Mouse (Mus musculus) right cerebral cortex, postnatal 10 days (tissue): ENCODE data around the gene Pou6f2.

ENCODE experiments used
- DNase-seq, 2 experiments: peaks; one replicate each; pipeline ENCODE4 v3.0.0; 2021; ENCODE audit warnings: low spot score in 2 of 2

Pou6f2 gene

DNA sequence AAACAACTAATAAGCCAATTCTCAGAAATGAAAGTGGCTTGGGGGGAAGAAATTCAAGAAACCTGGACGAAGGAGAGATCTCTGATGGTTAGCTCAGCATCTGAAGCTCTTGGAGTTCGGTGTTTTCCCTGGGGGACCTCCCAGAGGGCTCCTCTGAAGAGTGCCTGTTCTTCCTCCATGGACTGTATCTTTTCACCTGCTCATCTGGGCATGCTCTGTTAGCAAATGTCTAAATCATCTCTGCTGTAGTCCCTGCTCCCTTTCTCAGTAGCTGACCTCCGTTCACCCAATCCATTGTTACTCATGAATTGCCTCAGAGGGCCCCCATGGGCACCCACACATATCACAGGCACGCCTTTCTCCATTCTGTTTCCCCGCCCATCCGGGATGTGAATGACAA, at the start of gene Pou6f2:
Gene Pou6f2, minus strand, starts transcription at position 101 of the 400 bp plus-strand sequence.
- no peak for DNase-seq

DNA sequence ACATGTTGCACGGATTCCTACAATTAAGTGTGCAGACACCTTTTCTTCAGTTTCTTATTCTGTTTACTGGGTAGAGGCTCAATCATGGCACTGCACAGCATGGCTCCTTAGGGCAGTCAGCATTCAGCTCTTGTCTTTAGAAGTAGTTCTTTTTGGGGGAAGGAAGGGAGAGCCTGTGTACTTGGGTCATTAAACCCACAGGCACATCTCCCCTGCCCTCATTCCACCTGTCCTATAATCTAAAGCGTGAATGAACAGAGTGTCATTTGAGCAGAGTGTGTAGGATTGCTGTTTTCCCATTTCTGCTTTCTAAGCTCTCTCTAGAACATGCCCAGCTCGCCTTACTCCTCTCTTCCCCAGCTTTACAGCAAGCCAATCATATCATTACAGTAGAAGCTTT, 42.4 kb upstream of the Pou6f2 start:
- DNase-seq = no peak

DNA sequence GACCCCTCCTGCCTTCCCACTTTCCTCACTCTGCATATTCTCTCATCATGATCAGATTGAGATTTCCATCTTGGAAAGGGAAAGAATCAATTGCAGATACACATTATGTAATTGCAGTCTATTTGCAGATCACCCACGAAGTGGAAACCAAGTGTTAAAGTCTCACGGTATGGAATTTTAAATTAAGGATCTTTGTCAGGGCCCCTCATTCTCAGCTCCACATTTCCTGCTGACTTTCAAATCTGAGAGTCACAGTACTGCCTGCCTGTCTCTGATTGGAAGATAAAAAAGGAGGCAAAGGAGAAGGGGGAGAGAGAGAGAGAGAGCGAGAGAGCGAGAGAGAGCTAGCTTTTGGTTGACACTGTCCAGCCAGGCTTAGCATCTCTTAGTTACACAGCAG, 9.8 kb downstream of the Pou6f2 start:
- no peak for DNase-seq

DNA sequence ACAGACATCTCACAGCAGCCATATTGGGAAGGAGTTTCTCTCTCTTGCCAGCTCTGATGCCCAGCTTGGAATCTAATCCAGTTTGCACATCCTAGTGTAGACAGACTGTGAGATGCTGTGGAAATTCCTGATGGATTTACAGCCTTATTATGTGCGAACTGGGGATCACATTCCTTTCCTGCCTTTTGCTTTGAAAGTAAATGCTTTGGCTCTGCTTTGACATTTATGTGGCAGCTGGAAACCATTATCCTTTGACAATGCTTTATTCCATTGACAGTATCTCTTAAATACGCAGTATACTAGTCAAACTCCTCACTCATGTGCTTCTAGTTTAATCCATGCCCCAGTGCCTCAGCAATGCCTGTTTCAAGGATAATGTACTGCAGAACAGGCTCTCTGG, 34.1 kb downstream of the Pou6f2 start:
- DNase-seq = no peak

DNA sequence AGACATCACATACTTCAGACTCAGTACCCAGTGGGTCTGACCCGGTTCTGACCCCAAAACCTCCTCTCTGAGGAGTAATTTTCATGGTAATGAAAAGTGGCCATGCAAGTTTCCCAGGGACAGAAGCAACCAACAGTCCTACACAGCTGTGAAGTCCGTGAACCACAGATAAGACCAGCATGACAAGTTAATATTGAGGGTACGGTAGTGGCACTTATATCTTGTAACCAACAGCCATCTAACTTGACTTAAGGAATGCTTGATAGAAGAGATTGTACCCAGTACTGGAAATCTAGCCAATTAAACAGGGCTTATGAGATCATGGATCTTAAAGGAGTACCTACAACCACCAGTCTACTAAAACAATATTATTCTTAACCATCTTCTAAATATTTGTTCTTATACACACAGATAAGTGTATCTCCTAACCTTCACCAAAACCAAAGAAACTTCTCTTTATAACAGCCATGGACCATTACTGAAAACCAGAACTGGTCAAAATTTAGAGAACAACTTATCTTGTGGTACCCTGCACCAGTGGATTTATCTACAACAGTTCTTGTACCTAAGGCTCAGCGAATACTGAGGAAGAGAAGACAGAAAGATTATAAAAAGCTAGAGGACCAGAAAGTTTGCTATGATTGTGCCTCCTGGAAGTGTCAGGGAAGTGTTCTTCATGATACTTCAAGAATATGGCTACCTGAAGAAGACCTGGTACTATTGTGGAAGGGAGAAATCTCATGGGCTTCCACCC, 52.7 kb downstream of the Pou6f2 start:
- no peak for DNase-seq

DNA sequence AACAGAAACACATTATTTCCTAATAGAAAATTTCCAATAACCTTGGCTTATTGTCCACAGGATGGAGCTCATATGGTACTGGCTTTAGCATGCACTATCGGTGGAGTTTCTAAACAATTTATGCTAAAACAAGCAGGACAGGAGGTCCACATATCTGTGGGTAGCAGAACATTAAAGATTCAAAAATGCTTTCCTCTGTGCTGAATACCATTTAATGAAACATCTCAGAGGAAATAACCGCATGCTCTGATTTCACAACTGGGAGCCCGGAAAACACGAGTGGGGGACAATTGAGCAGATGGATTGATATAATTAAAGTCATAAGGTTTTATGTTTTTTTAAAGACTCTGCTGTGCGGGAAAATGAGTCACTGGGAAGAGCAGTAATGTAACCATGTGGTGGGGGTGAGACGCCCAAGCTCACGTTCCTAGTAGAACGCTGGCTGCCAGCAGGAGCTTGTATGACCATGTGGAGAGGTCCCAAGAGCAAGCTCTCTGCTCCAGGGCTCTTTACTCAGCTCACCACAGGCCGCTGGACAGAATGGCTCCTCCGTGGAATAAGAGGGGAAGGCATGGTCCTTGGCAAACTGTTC, 58.5 kb downstream of the Pou6f2 start:
- peak in 1 of 2 experiments; percentile 25 for DNase-seq

DNA sequence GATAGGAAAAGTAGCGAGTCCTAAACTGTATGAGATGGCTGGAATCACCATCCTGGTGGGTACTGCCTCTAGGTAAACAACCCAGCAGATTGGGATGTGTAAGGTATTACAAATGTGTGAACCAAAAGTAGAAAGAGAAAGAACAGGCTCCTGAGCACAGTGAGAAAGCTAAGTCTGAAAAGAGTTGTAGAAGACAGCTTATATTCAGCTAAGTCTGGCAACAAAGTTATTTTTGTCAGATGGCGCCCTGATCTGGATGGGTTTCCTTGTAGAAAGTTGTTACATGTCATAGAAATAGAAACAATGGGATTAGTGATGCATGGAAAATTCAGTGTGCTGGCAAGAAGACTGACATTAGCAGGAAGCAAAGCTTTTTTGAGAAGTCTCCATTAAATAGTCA, 59.5 kb downstream of the Pou6f2 start:
- DNase-seq = peak; percentile 50 to 72

DNA sequence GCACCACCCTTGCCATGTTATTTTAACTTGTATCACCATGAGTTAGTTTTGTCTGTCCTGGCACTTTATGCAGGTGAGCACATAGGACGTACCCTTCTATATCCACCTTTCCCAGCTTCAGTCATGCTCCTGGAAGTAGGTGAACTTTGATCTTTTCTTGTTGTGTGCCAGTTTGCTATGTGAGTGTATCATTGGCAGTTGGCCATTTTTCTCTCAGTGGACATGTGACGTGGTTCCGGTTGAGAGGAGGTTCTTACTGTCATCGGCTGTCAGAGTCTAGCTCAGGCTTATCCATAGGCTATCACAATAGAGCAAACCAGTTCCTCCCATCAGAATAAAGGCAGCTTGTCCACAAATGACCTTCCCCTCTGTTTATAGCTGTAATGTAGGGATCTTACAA, 63.5 kb downstream of the Pou6f2 start:
- DNase-seq = no peak

DNA sequence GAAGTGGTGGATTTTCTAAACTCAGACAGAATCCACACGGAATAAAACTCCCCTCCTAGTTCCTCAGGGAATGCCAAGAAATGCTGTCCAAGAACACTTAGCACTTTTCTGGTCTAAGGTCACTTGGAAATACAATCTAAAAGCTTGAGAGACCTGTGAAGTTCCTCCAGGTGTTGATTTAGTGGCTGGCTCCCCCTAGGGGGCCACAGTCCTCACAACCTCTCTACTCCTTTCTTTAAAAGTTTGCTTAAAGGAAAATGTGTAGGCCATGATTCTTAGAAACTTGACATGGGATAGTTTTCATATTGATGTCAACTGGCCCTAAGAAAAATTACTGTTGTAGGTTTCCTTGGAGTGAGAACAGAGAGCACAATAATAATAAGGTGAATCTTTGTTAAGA, 64.9 kb downstream of the Pou6f2 start:
- no peak for DNase-seq

DNA sequence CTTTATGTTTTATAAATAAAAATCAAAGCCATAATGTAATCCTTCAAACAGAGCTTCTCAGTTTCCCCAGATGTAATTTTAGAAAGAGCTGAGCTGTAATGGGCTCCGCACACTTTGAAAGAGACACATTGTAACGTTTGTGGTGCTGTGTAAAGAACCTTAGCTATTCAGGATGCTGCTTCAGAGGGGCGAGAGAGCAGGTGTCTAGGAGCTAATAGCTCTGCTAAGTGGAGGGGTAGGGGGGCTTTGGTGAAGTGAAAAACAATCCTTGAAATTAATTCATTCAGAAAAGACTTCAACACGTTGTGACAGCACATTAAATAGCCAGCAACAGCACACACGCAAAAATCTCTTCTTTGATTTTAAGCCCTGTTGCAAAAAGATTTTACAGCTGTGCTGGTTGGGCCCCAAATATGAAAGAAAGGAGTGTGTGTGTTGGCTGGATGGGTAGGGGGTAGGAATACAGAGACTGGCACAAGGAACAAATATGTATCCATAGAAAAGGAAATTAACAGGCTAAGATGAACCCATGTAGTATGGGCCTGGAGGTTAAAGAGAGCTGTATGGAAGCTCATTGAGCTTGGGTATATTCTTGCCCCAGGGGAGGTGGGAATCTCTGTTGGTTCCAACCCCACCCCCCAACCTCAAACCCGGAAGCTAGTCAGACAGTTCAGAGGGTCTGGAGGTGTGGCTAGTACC, 73.4 kb downstream of the Pou6f2 start:
- DNase-seq = no peak

DNA sequence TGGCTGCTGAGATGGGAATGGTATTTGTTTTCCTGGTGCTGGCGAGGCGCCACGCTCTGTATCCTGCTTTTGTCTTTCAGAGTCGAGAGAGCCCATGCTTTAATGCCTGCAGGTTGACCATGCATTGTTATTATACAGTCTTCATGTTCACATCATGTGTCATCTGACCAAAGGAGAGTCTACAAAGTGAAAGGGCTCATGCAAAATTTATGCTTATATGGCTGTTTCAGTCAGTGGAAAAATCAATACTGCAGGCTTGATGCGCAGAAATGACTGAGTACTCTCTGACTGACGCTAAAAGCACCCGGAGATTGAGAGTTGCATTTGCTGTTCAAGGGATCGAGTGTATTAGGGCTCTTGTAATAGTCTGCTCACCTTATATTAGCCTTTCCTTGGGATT, 74.1 kb downstream of the Pou6f2 start:
- DNase-seq = peak in 1 of 2 experiments; percentile 24

DNA sequence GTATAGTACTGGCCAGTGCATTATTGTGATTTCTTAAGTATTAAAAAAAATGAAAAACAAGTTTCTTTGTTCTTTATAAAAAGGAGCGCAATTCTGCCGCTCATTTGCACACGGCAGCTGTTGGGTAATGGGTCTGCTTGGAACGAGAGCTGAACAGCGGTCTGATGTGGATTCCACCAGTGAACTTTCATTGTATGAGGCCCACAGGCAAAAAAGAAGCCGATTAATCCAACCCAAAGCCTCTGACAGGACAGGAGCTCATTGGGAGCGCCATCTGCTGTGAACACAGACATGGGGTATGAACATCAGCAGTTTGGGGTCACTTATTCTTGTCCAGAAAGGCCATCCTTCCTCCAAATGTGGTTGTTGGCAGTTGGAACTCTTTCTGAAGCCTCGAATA, 84.9 kb downstream of the Pou6f2 start:
- no peak for DNase-seq

DNA sequence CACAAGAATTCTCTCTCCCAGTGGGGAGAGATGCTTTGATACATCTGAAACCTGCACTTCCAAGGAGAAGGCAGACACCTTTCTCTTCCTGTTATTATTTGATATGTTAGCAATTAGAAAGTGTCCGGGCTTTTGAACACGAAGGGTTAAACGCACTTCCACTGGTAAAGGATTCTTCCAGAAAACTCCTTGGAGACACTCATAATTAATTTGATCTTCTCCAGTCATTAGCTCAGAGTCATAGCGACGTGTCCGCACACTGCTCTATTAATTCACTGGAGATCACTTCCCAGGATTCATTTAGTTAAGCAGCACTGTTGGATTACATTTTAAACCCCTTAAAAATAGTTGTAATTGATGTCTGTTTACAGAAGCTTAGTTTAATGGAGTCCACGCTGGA, 88.5 kb downstream of the Pou6f2 start:
- DNase-seq = no peak

DNA sequence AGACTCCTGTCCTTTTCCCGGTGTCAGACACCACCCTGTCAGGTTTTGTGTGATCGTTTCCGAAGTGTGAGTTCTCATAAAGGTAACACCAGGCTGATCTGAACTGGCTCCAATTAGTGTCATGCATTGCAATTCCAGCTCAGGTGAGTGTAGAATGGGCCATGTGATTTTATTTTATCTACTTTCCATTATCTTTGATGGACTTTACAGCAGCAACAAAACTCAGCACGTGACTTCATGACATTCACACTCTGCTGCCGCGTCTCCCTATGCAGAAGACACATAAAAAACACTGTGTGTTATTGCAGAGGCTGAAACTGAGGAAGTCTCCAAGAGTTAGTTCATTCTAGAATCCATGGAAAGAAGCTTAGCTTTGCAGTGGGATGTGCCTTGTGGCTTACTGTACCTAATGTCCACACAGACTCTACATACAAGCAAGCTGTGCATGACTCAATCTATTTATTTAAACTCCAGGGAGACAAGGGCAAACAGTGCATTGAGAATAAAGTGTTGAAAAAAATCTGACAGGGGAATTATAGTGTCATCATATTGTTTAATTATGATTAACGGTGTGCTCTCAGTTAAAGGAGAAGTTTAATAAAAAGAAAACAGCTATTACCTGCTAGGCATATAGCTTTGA, 90.9 kb downstream of the Pou6f2 start:
- DNase-seq = no peak

DNA sequence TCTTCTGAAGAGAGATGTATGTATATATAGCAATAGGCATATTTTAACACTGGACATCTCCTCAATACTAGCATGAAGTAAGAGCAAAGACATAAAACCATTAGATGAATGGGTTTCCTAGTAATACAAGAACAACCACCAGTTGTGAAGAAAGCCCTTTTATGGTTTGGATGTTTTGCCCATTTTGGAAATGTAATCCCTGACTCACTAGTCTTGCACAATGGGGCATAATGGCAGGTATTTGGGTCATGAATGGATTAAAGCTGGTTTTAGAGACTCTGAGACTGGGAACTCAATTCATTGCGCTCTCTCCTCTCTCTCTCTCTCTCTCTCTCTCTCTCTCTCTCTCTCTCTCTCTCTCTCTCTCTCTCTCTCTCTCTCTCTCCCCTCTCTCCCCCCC, 97.5 kb downstream of the Pou6f2 start:
- DNase-seq = no peak

DNA sequence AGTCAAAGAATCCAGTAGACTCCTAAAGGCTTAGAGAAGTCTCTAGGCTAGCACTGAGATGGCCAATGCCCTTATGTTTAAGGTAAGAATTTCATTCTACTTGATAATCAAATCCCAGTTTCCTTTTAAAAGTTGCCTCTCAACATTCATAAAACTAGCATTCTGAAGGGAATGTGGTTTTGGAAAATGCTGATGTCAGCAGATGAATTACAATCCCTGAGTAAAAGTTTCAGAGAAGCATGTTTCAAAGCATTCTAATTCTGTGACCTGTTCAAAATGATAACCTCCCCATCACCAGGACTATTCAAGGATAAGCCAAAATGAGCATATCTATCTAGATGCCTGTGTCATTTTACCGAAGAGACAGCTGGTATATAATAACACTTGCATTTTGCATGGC, 104.0 kb downstream of the Pou6f2 start:
- DNase-seq = no peak

DNA sequence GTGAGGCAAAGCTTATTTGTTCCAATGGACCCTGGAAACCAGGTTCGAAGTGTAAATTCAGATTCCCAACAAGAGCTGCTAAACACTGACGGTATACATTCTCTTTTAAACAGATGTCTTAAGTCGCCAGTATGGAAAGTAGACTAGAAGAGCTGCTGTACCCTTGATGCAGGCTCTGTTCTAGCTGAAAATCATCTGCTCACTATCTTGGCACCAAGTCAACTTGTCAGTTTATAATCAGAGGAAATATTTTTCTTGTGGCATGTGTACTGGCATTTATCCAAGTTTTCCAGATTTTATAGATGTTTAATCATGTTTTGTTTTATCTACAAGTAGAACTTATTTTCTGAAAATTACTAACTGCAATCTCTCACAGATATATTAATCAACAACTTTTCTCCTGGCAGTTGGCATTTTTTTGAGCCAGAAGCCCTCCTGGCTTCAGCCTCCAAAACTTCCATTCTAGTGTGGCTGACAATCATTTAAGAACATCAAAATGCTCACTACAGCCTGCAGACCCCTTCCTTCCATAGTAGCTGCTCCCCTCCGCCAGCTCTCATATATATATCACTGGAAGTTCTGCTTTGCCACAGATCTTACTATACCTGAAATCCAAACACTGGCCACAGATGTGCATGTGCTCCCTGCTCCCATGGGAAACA, 107.1 kb downstream of the Pou6f2 start:
- no peak for DNase-seq

DNA sequence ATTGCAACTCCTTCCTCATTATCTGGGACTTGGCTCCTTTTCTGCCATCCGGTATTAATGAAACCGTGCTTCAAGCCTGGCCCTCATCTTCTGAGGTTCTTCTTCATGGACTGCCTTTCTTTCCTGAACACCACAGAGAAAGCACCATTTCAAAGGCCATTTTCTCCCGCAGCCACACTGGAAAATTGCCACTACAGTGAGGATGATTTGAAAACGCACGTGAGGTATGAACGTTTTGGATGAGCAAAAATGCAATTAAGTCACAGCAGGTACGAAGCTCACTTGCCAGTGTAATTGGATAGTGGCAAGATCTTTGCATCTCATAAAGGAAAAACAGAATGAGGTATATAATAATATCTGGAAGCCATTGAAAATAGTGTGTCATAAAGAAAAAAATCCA, 110.0 kb downstream of the Pou6f2 start:
- no peak for DNase-seq

DNA sequence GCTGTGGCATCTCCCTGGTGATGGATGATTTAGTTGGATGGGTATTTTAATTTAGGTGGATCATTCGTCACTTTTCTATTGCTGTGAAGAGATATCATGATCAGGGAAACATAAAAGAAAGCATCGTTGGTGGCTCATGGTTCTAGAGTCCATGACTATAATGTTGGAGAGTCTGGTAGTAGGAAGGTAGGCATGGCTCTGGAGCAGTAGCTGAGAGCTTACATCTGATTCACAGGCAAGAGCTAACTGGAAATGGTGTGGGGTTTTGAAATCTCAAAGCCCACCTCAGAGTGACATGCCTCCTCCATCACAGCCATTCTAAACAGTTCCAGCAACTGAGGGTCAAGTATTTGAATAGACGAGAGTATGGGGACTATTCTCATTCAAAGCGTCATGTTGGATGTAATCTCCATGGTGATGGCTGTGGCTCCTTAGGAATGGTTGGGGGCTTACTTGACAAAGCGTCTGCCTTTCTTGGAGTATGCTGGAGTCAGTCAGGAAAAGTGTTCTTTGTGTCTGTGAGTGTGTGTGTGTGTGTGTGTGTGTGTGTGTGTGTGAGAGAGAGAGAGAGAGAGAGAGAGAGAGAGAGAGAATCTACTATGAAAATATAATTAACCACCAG, 115.0 kb downstream of the Pou6f2 start:
- no peak for DNase-seq

DNA sequence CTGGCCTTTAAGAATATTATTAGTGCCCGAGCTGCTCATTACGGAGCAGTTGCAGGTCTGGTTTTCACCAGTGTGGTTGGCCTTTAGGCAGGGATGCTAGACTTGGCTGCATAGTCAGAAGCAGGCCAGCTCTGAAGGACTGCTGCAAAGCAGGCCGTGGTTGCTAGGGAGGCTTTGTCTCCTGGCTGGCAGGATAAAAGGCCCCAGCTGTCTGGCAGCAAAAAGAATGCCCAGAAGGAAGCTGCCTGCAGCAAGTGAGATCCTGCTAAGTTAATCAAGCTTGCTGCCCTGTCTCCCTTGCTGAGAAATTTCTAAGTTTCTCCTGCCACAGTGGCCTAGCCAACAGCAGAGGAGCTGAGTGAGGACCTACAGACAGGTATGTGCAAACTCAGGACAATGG, 116.4 kb downstream of the Pou6f2 start:
- DNase-seq = peak; percentile 70 to 80

DNA sequence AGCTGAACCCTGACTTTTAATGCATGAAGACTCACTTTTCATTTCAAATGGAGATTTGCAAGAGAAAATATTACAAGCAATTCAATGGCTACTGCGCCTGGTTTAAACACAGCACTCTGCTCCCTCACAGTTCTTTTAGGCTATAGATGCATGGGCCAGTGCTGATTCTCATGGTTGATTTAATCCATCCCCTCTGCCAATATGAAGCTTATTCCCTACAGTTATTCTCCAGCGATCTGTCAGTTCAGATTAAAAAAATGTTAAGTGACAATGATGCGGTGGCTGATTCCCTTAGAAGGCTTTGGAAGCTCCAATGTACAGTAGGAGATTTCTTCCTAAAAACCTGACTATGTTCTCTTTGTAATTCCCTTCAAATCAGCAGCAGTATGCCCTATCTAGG, 144.4 kb downstream of the Pou6f2 start:
- no peak for DNase-seq
